Mouse (Mus musculus) cerebellum, adult (tissue): ENCODE measurements around the gene Abl2.
A peak's percentile ranks its signal among the peaks of the same experiment; 100 is the strongest.
"Not testable (repeated sequence)": the region's sequence is repeated elsewhere in the genome, so short reads cannot be mapped to it uniquely, and the experiment has no call there.

ENCODE experiments used
- ATAC-seq: cut with Nextera tagmentation; 2 replicates; pipeline ENCODE4 v1.9.2; 2017; ENCODE audit warnings: mild to moderate bottlenecking, moderate library complexity, mixed read lengths; ENCODE audit not compliant: insufficient number of reproducible peaks, low FRiP score, low TSS enrichment

Gene Abl2

DNA sequence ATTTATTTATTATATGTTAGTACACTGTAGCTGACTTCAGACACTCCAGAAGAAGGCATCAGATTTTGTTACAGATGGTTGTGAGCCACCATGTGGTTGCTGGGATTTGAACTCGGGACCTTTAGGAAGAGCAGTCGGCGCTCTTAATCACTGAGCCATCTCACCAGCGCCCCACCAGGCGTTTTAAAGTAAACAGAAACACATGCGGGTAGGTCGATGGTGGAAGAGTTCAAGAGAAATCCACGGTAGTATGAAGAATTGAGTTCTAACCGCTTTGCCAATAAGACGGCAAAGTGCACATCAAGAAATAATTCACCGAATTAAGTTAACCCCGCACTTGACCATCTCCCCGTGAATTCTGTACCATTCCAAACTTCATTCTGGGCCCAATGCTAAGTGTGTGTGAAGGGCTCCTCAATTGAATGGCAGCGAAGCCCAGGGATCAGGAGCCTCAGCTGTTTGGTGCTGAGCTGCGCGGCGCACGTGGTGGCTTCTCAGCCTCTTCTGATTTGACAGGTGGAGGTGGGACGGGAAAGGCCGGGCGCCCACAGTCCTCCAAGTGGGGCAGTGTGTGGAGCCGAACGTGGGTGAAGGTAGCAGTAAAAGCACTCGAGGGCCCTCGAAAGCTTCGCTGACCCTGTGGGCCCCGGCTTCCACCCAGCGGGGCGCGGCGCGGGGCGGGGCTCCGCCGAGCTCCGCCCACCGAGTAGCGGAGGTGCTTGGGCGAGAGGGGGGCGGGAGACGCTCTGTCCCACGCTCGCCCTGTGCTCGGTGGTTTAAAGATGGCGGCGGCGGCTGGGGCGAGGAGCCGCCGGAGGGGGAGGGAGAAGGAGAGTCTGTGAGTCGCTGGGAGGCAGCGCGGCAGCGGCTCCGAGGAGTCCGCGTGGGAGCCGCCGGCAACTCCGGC, at the start of gene Abl2:
TSS of gene Abl2 (plus strand) at position 763 of the 907 bp plus-strand sequence.
- ATAC-seq, result peak; percentile 93

DNA sequence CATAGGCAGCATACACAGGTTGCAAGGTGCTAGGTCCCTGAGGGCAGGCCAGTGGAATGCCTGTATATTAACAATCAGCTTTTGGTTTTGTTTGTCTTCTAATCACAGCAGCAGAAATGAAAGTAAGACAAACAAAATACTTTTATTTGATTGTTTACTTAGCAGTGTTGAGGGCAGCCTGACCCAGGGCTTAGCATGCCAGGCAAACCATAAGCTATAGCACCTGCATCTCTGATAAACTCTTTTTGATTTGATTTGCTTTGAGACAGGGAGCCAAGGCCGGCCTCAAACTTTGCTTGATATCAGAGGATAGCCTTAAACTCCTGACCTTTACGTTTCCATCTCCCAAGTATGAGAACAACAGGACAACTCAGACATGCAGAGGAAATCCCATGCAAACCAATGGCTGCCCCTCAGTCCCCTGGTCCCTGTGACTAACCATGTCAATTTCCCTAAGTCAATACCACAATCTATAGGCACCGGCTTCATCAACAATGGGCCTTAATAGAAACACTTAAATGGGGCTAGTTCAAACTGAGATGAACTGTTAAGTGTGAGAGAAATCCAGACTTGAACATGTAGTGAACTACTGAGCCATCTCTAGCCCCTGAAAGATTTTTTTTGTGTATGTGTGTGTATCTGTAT, 38.3 kb upstream of the Abl2 start:
- no peak for ATAC-seq

DNA sequence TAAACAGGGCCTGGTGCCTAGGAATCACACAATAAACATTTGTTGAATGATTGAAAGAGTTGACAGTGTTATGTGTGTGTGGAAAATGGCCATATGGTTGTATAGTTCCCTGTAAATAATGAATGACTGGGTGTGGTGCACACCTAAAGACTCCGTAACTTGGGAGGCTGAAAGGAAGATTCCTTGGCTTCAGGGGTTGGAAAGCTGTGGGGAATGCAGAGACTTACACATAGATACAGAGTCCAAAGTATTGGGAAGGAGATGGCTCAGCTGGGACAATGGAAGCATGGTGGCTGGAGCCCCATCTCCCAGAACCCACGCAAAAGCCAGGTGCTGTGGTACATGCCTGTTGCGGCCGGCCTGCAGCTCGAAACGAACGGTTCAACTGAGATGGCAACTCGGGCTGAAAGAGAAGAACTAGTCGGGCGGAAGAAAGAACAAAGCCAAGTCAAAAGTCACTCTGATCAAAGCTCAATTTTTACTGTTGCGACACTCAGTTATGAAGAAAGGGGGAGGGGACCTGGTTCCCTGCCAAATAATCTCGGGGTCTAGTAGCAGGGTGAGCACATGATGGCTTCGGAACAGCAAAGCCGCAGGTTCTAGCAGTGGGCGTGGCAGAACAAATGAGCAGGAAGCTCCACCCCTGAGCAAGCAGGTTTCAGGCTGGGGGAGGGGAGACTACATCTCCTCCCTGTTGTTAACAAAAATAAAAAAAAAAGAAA, 36.6 kb upstream of the Abl2 start:
- no peak for ATAC-seq

DNA sequence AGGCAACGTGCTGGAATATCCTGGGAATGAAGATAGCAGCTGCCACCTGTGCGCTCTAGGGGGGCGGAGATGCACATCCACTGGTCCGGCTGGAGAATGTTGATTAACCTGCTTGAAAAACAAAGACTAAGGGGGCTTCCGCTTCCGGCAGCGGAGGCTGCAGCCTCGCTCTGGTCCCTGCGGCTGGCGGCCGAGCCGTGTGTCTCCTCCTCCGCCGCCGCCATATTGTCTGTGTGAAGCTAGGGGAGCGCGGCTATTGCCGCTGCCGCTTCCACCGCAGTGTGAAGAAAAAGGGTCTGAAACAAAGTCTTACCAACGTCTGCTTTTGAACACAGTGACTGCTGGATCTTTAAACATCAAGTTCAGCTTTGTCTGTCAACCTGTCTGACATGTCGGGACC, 34.7 kb upstream of the Abl2 start, which contains the start of gene Gm10031:
TSS of gene Gm10031 (plus strand) at position 171 of the 400 bp plus-strand sequence.
- peak; percentile 91 for ATAC-seq

DNA sequence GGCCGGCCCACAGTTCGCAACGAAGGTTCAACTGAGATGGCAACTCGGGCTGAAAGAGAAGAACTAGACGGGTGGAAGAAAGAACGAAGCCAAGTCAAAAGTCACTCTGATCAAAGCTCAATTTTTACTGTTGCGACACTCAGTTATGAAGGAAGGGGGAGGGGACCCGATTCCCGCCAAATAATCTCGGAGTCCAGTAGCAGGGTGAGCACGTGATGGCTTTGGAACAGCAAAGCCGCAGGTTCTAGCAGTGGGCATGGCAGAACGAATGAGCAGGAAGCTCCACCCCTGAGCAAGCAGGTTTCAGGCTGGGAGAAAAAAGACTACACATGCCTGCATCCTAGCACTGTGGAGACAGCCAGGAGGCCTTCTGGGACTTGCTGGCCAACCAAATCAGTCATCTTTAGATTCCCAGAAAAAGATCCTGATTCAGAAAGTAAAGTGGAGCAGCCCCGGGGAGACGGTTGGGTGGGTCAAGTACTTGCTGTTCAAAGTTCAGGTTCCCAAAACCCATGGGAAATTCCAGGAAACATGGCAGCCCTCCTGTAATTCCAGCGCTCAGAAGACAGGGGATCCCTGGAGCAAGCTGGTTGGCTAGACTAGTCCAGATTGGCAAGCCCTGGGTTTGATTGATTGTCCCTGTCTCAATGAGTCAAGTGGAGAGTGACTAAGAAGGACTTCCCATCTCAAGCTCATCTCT, 26.0 kb upstream of the Abl2 start:
- ATAC-seq, result not testable (repeated sequence)

DNA sequence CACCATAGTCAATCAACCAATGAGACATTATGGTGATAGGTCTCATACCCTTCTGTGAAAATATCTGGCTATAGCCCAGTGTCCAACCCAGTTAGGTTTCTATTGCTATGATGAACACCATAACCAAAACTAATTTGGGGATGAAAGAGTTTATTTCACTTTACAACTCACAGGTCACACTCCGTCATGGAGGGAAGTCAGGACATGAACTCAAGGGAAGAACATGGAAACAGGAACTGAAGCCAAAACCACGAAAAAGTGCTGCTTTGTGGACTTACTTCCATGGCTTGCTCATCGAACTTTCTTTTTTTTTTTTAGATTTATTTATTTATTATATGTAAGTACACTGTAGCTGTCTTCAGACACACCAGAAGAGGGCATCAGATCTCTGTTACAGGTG, 25.1 kb upstream of the Abl2 start:
- ATAC-seq, result no peak

DNA sequence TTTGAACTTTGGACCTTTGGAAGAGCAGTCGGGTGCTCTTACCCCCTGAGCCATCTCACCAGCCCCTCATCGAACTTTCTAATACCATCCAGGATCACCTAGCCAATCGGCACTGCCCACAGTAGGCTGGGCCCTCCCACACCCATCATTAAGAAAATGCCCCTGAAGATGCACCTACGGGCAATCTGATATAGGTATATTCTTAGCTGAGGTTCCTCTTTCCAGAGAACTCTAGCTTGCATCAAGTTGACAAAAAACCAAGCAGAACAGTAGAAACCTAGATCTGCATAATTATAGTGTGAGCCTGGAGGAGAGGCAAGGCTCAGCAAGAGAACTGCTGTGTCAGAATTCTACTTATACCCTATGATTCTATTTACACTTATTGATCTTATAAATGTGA, 24.7 kb upstream of the Abl2 start:
- no peak for ATAC-seq

DNA sequence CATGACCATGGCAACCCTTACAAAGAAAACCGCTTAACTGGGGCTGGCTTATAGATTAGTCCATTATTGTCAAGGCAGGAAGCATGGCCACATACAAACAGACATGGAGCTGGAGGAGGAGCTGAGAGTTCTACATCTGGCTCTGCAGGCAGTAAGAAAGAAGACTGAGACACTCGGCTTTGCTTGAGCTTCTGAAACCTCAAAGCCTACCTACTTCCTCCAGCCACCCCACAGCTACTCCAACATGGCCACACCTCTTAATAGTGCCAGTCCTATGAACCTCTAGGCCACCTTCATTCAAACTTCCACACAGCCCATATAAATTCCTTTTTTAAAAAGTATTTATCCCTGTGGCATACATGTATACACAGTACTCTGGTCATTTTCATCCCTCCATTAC, 21.6 kb upstream of the Abl2 start:
- ATAC-seq, result no peak

DNA sequence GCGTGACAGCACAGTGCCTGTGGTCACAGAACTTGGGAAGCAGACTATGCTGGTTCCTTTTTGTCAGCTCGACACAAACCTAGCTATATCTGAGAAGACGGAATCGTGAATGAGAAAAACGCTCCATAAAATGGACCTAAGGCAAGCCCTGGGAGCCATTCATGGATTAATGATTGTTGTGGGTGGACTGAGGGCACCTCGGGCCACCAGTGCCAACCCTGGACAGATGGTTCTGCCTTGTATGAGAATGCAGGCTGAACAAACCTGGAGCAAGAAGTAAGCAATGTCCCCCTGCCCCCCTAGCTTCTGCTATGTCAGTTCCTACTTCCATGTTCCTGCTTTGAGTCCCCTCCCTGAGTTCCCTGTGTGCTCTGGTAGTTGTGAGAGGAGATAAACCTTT, 20.9 kb upstream of the Abl2 start:
- no peak for ATAC-seq

DNA sequence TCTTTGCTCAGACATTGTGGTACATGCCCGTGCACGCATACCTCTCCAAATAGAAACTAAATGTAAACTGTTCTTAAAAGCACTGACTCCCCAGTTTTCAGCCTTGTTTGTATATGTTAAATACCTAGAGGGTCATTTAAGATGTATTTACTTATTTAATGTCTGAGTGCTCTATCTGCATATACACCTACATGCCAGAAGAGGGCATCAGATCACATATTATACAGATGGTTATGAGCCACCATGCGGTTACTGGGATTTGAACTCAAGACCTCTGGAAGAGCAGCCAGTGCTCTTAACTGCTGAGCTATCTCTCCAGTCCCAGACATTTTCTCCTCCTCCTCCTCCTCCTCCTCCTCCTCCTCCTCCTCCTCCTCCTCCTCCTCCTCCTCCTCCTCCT, 20.2 kb upstream of the Abl2 start:
- no peak for ATAC-seq

DNA sequence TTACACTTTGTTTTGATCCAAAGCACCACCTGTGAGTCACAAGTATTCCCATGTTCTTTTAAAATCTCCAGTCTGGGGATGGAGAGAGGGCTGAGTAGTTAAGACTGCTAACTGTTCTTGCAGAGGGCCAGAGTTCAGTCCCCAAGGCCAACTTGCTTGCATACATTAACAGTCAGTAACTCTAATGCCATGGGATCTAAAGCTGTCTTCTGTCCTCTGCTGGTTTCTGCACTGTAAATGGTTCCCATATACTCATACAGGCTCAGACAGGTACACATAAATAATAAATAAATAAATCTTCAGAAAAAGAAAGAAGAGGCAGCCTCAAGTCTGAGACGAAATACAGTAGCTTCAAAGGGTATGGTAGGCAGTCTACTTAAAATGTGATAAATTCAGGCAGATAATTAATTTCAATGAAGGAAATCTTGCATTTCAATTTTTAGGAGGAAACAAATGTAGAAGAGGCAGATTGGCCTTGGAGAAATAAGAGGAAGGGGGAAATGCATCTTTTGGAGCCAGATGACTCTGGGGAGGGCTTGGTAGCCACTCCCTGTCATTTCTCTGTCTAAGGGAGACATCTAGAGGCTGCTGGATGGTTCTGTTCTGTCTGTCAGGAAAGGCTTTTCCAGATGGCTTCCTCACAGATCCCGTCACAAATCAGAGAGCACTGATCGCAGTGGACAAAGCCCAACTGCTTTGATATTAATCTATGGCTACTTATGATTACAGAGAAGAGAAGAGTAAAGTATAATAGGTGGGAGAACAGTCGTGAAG, 18.6 kb upstream of the Abl2 start:
- ATAC-seq, result no peak

DNA sequence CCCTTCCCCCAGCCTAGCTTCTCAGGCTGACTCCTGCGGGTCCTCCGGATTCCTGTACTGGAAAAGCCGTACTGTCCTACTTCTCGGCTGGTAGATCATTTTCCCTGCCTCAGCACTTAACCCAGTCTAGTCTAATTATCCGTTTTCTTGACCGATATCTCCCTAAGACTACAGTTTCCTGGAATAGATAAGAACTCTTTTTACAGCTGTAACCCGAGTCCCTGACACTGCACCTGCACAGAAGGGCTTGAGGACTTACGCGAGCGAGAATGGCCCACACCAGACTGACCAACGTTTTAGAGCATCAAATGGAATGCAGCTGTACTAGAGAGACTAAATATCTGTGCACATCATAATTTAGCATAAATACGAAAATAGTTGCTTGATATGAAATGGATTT, 14.6 kb upstream of the Abl2 start:
- ATAC-seq, result no peak

DNA sequence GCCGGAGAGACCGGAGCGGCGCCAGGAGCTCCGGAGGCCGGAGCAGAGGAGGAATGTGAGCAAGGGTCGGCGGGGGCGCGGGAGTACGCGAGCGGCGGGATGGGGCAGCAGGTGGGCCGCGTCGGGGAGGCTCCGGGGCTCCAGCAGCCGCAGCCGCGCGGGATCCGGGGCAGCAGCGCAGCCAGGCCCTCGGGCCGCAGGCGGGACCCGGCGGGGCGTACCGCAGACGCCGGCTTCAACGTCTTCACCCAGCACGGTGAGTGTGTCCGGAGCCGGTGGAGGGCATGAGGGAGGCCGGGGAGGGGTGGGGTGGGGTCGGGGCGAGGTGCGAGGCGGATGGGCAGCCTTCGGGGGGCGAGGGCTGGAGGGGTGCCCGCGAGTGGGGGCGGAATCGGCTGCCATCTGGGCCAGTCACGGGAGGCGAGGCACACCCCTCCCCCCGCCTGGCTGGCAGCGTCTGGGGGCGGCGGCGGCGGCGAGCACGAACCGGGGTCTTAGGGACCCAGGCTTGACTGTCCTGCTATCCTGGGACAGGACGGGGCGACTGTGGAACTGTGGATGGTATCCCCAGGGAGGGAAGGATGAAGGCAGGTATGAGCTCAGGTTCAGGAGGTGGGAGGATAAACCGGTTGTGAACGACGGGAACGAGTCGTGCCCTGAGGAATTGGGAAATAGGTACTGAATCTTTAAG, 509 bp downstream of the Abl2 start:
- ATAC-seq, result peak; percentile 31

DNA sequence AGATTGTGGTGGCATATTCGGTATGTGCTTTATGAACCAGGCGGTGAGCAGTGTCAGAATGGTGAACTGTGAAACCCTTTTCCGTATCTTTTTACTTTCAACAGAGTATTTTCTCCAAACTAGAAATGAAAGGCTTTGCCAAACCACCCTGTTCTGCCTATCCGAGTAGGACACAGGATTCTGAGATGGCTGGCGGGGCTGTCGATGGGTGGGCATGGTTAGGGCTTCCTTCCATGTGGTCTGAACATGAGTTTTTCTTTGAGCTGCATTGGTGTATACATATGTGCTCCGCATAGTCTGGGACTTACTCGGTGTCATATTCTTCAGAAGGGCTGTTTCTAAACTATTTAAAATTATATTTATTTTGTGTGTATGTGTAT, 1.0 kb downstream of the Abl2 start:
- no peak for ATAC-seq

DNA sequence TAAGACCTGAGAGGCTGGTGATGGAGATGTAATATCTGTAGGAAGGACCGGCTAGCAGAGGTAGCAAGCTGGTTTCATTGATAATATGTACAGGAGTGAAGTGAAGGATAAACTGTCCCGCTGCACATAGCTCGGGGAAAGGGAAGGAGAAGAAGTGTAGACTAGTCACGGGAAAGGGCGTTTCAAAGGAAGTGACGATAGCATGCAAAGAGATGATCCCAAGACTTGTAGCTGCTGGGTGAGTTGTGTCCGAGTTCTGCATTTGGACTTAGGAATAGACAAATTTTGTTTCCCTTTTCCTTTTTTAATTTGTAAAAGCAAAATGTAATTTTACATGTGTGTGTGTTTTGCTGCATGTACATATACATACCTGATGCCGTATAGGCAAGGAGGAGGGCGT, 1.9 kb downstream of the Abl2 start:
- ATAC-seq, result no peak

DNA sequence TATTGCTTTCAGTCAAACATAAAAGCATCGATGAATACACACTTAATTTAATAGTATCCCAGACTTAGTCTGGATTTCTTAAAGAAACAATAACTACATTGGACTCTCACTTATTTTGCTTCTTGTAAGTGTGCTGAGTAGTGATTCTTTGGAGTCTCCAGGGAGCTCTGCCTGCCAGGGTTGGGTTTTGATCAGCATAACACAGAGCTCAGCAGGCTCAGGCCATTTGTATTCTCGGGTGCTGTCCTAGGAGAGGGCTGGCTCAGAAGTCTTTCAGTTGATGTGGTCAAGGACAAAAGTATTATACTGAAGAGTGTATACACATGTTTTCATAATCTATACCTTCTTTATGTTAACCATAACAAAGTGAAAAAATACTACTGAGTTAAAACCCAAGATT, 6.7 kb downstream of the Abl2 start:
- ATAC-seq, result no peak

DNA sequence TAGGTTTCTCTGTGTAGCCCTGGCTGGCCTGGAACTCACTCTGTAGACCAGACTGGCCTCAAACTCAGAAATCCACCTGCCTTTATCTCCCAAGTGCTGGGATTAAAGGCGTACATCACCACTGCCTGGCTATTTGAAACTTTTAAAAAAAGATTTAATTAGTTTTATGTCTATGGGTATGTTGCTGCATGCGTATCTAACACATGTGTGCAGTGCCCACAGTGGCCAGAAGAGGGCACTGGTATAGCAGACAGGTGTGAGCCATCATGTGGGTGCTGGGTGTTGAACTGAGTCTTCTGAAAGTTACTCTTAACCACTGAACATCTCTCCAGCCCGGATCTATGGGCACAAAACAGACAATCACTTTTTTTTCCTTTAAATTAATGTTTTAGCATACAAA, 7.5 kb downstream of the Abl2 start:
- no peak for ATAC-seq

DNA sequence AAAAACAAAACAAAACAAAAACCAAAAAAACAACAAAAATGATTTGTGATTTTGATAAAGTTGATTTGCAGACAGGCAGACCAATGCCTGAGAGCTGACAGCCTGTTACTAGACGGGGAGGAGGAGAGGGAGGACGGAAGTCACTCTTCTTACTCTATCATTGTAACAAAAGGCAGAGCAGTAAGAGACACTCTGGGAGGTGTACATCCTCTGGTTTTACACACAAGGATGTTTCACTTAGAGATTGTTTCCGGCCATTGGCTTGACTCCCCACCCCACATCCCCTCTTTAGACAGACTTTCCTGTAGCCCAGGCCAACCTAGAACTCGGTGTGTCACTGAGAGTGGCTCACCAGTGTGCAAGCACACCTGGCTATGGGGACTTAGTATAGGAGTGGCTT, 11.0 kb downstream of the Abl2 start:
- ATAC-seq, result no peak

DNA sequence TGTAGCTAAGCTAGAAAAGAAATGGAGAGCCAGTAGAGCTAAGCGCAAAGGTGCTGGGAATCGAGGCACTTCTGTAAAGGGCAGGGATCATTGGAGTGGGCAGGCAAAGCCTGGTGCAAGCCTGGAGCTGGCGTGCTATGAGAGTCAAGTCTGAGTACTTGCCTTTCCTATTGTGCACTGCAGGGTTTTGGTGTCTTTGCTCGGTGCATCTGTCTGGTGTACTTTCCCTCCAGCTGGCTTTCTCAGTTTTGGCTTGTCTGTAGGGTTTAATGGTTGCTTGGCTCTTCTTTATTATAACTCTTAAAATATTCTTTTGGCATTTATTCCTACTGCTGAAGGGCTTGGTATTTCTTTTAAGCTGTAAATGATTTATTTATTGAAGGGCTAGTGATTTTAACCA, 14.4 kb downstream of the Abl2 start:
- ATAC-seq, result no peak
